Mouse (Mus musculus): ENCODE results near the gene Dld.

Gene Dld

DNA sequence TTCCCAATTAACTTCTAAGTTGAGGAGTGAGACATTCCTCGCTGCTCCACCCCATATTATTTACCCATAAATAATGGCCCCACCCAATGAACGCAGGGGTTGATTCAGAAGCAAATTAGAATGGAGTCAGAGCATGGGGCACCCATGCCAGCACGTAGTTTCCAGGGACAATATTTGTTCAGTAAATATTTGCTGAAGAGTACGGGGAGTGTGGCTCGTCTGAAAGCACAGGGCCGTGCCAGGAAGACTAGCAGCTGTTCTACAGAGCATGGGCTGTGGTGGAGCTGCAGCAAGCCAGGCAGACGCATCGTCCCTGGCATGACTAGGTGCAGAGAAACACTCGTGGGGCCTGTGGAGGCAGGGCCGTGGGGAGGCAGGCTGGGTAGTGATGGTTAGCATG is 56.7 kb downstream of the Dld start:
- in situ Hi-C loops (cut with MboI) = no loop called here

DNA sequence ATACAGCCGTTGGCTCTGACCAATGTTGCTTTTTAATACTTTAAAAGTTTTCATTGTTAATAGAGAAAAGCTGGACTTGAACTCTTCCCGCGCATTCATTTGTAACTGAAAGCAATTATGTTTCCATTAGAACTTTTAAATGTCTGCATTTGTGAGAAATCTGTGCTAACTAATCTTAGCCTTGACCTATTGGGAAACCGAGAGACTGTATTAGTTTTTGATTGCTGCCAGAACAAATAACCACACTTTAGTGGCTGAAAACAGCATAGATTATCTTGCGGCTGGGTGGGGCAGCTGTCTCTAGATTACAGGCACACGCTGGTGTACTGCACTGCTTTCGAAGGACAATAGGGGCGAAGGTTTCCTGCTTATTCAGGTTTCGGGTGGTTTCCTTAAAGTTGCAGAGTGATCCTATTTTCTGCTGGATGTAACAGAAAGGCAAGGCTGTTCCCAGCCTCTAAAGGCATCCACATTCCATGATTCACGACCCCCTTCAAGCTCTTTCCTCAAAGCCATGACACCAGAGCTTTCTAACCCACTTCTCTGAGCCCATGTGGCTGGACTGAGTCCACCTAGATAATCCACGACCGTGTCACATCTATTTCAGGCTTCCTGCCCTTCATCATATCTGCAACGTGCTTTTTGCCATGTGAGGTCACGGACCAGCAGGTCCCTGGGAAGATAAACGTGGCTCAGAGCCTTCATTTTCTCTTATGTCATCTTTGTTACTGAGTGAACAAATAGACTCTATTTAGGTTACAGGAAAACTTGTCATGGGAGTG is 57.7 kb downstream of the Dld start:
- in situ Hi-C loops (cut with MboI) = no loop called here

DNA sequence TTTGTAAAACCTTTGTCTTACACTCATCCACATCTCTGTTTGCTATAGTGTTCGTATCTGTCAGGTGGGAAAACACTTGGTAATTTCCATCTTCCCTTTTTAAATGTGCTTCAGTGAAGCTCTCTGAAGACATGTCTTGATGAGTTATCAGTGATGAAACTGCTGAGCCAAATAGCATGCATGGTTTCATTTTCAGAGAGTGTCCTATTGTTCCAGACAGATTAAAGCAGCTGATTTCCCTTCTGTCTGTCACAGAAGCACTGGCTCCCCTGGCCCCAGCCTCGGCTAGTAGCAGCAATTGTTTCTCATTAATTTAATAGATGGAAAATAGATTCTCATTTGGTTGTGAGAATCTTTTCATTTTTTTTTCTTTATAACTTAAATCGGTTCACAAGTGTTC is 60.3 kb downstream of the Dld start:
- in situ Hi-C loops (cut with MboI) = no loop called here

DNA sequence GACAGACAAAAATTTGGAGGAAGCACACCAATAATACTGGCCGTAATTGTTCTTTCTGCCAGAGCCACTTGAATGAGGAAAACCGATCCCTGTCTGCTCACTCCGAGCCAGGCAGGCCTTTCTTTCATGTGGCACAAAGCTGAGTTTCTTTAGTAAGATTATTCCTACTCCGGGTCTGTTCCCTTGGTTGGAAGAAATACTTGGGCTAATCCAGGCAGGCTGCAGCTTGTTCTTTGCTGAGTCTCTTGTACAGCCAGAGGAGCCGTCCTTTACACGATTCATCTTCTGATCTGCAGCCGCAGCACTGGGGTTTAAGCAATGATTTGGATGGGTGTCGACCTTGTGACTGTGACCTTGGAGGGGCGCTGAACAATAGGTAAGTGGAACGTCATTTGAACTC is 62.2 kb downstream of the Dld start:
- in situ Hi-C loops (cut with MboI) = no loop called here

DNA sequence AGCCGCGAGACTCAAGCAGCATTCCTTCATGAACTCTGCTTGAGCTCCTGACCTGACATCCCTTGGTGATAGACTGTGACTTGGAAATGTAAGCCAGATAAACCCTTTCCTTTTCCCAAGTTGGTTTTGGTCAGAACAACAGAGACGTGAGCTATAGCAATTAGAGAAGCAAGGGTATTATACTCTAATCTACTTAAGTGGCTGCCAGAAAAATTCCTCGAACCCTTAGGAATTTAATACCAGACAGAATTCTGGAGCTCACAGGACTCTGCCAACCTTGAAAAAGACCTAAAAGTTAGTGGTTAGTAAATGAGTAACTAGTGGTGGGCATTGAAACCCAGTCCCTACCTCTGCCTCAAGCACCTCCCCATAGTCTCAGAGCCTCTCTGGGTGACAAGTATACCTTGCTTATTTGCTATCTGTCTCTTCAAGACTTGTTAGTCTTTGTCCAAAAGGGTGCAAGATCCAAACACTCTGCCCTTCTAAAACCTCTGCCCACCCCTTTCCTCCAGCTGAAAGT is 67.6 kb downstream of the Dld start:
- in situ Hi-C loops (cut with MboI) = no loop called here

DNA sequence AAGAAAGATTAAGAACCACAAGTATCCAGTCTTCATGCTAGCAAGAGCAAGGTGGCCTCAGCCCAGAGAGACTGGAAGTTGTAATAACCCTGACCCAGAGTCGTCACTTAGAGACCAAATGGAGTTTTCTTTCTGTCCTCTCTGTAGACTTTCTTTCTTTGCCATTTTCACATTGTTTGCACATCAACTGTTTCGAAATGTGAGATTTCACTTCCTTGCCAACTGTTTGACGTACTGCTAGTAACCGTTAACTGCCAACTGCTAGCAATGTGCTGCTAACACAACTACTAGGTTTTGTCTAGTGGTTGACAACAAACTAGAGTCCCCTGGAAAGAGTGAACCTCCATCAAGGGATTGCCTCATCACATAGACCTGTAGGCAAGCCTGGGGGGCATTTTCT is 68.1 kb downstream of the Dld start:
- in situ Hi-C loops (cut with MboI) = no loop called here

DNA sequence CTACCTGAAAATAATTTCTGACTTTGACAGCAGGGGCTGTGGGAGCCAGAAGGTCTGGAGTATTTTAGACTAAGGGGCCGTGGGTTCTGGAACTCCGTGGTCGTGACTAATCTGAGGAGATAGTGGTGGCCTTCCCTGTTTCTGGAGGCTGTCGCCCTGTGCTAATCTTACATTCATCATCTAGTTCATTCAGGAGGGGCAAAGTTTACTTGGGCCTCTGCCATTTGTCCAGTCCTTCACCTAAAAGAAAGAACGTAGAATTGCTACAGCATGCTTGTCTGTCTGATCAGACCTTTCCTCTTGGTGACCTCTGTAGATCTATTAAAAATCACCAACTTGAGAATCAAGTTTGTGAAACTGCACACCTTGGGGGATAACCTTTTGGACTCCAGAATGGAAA is 69.0 kb downstream of the Dld start:
- in situ Hi-C loops (cut with MboI) = no loop called here

All from mature B cell (primary cell).